Mouse (Mus musculus) heart, postnatal 36 days (tissue): ENCODE data around the gene 0610030E20Rik. TPM values are rescaled to one million over a fixed set of nuclear protein-coding genes. Genes with fewer than 3 reads are reported as not detected.
A peak's percentile ranks its signal among the peaks of the same experiment; 100 is the strongest.

Source experiments
- DNase-seq, 2 experiments: peaks; one replicate each; pipeline ENCODE4 v3.0.0; 2021 to 2022
- intact Hi-C: fragments of 180-260 bp; cut with DNase I; formaldehyde crosslinking; loops from one replicate; pipeline ENCODE4 v1.15.1; 2025
- total RNA-seq, 2 experiments: library from RNA; stranded (reverse); gene quantifications; 2 replicates each; pipeline ENCODE4 v1.2.3; 2021

Gene 0610030E20Rik
- 10 to 100 TPM in 1 of 2 experiments, 1 to 10 TPM in 1; 9.8 to 11.3 TPM for total RNA-seq

- peak; percentile 80 to 83 for DNase-seq
- intact Hi-C loops: loop anchor here (10.0 kb wide), 1 partner anchor 443 kb away; the partner anchor contains the start of genes Polr1a and Ptcd3
Measured at GRCm38 (mm10) chr6:72347166-72347941, at the start of gene 0610030E20Rik. 0610030E20Rik (plus strand) TSS chr6:72347317.

DNA sequence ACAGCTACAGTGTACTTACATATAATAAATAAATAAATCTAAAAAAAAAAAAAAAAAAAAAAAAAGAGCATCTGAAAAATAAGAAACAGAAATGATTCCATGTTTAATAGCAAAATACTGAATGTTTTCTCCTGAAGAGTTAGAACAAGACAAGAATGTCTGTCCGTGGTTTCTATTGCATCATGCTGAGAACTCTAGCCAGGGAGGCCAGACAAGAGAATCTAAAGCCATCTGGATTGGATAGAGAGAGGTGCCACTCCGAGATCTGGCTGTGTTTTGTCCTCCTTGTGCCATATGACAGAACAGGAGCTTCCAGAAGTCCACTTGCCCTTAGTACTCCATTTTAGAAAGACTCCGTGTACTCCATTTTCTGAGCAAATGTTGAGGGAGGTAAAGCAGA, 49.3 kb upstream of the 0610030E20Rik start:
- intact Hi-C loops: no loop called here
- DNase-seq: no peak

DNA sequence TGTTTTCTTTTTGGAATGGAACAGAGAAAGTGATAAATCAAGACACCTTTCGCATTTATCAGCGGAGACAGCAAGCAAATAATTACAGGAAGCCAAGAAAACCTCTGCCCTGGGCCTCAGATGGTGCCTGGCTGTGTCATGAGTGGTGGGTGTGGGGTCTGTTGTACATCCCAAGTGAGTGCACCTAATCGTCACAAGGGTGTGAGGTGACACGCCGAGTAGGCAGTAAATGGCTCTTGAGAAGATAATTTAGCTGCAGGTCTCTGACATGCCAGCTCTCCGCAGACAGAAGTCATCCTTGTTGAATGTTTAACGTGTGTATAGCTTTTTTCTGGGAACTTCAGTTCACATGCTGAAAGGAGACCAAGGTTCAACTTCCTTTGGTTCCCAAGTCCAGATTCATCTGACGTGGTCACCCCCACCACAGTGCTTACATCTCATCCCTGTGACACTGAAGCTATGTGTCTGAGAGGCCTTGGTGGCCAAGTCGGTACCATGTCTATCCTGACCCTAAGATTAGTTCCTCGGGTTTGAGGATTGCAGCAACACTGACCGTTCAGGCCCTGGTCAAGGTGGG, 44.7 kb upstream of the 0610030E20Rik start:
- DNase-seq: no peak
- intact Hi-C loops: no loop called here

DNA sequence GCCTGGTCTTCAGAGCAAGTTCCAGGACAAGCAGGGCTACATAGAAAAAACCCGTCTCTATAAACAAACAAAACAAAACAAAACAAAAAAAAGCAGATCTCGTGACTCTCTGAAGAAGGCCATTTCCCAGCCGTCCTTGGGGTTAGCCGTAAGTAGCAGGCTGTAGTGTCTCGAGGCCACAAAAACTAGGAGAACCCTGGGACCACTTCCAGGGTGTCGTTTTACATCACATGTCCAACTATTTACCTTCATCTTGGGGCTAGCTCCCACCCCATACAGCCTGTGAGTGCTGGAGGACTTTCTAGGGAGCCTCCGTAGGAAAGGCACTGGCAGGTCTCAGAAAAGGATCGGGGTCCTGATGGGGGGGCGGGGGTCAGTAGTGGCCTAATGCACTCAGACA, 43.6 kb upstream of the 0610030E20Rik start:
- DNase-seq: no peak
- intact Hi-C loops: no loop called here

DNA sequence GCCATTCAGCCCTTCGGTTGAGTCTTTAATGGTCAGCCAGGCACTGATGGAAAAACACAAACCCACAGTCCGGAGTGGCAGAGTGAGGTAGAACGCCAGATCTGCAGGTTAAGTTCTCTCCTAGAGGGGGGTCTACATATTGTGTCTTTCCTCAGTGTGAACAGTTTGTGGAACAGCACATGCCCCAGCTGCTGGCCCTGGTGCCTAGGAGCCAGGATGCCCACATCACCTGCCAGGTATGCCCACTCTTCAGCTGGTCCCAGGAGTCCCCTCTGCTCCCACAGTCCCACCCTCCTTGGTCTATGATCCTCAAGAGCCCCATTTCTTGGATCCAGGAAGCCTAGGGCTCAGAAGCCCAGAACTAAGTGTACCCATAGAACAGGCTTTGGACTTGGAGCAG, 34.9 kb upstream of the 0610030E20Rik start:
- no peak for DNase-seq
- intact Hi-C loops: no loop called here

DNA sequence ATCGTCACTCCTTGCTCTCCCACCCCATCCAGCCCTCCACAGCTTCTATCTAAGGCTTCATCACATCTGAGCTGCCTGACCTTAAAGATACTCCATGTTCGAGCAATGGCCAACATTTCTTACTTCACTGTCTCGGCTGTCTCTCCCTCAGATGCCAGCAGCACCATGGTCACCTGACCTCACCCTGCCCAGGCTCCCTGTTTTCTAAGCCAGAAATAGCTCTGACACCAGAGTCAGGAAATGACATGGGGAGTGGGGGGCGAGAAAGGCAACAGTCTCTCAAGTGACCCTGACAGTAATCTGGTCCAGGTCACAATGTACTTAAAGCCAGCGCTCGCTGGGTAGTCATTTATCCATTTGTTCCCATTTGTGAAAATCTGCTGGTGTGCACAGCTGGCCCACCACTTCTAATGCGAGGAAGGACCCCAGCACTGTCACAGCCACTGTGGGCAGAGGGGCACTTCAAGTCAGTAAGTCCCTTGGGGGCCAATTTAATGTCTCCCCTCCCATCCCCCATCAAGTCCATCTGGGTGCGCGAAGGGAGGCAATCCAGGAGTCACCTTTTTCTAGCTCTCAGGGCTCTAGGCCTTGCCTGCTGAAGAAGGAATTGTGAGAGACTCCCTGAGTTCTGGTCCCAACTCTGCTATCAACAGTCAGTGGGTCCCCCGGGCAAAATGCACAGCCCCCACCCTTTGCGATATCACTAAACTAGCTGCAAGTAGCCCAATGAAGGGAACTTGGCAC, 33.8 kb upstream of the 0610030E20Rik start:
- intact Hi-C loops: no loop called here
- DNase-seq: peak in 1 of 2 experiments; percentile 11

DNA sequence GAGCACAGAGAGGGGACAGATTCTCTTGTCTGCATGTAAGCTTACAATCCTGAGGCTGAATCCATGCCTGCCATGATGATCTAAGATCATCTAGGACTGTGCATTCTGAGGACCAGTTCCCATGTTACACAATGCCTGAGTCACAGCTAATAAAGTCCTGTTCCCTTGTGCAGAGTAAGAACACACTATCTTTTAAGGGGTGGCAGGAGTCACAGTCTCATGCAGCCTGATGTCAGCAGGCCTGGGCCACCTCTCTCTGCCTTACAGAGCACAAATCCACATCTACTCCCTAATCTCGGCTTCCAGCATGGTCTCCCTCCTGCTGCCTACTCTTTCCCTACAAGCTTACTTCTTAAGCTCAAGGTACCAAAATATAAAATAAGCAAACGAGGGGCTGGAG, 31.7 kb upstream of the 0610030E20Rik start:
- intact Hi-C loops: no loop called here
- DNase-seq: no peak

DNA sequence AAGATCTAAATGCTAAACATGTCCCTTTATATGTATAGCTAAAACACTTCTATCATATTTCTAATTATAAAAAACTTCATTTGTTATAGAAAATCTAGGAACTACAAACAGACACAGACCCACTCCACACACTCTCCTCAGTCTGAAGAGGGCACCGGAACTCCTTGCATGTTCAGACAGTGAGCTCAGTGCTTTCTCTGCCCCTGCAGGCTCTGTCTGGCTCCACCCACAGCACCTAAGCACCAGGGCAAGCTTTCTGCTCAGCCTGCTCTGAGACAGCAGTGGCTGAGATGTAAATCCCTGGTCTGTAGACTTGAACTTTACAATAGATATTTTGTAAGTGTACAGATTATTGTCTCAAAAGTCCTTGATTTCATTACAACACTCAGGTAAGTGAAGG, 31.1 kb upstream of the 0610030E20Rik start:
- intact Hi-C loops: no loop called here
- no peak for DNase-seq

- no peak for DNase-seq
- intact Hi-C loops: loop anchor here (2.0 kb wide), 1 partner anchor 132 kb away; no protein-coding TSS in a partner anchor
Measured at GRCm38 (mm10) chr6:72318440-72318839, 28.7 kb upstream of the 0610030E20Rik start.

- intact Hi-C loops: loop anchor here (1.0 to 2.0 kb wide), 2 partner anchors 35 to 132 kb away; no protein-coding TSS in a partner anchor
- DNase-seq: peak; percentile 61 to 62
Measured at GRCm38 (mm10) chr6:72319019-72319418, 28.1 kb upstream of the 0610030E20Rik start.

- intact Hi-C loops: no loop called here
Measured at GRCm38 (mm10) chr6:72322936-72323335, 24.2 kb upstream of the 0610030E20Rik start.

GRCm38 (mm10) chr6:72323786-72324508, 23.2 kb upstream of the 0610030E20Rik start:
- no peak for DNase-seq
- intact Hi-C loops: no loop called here

More at GRCm38 (mm10) chr6:72322936-72323335, 24.2 kb upstream of the 0610030E20Rik start:
- no peak for DNase-seq

- DNase-seq: peak in 1 of 2 experiments; percentile 25
- intact Hi-C loops: no loop called here
Measured at GRCm38 (mm10) chr6:72326274-72326673, 20.8 kb upstream of the 0610030E20Rik start.

DNA sequence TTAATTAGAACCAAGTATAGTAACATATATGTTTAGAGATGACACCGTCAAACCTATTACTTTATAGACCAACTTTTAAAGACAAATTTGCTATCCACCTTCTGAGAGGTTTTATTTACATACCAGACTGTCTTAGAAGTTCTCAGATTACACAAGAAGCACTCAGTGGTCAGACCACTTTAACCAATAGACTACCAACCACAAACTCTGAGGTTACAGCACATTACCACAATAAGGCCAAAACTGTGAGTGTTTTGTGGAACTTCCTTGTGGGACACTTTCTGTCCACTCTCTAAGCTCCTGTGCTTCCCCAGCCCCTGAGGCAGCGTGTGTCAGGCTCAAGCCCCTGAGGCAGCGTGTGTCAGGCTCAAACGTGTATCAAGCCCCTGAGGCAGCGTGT, 18.1 kb upstream of the 0610030E20Rik start:
- no peak for DNase-seq
- intact Hi-C loops: no loop called here

GRCm38 (mm10) chr6:72330133-72330532, 17.0 kb upstream of the 0610030E20Rik start:
- intact Hi-C loops: no loop called here
- DNase-seq: no peak

- intact Hi-C loops: no loop called here
- no peak for DNase-seq
Measured at GRCm38 (mm10) chr6:72333111-72333510, 14.0 kb upstream of the 0610030E20Rik start.

GRCm38 (mm10) chr6:72340481-72340880, 6.6 kb upstream of the 0610030E20Rik start:
- intact Hi-C loops: loop anchor here (10.0 kb wide), 1 partner anchor 436 kb away; the partner anchor contains the start of genes Polr1a and Ptcd3
- DNase-seq: no peak

DNA sequence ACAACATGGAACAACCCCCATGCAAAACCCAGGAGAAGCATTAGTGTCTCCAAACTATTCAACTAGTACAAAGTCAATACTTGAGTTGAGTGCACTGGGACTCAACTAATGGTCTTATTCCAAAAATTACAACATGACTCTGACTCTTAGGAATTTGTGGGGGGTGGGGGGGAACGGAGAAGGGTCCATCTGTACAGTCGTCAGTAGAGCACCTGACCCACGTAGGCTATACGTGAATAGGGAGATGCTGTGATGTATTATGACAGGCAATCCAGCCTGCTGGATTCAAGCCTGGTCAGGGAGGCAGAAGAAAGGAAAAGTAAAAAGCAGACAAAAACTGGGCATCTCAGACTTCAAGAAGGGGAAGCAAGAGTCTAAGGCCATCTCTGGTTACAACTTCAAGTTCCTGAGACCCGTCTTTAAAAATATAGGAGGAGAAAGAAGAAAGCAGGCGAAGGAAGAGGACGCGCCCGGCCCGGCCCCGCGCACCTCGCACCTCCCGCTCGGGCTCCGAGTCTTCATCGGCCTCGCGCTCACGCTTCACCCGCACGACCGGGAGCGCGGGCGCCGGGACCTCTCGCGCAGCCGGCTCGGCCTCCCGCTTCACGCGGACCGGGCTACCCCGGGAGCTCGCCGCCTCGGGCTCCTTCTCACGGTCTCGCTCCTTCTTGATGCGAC, 2.6 kb upstream of the 0610030E20Rik start:
- DNase-seq: no peak
- intact Hi-C loops: loop anchor here (10.0 kb wide), 1 partner anchor 440 kb away; the partner anchor contains the start of genes Polr1a and Ptcd3

DNA sequence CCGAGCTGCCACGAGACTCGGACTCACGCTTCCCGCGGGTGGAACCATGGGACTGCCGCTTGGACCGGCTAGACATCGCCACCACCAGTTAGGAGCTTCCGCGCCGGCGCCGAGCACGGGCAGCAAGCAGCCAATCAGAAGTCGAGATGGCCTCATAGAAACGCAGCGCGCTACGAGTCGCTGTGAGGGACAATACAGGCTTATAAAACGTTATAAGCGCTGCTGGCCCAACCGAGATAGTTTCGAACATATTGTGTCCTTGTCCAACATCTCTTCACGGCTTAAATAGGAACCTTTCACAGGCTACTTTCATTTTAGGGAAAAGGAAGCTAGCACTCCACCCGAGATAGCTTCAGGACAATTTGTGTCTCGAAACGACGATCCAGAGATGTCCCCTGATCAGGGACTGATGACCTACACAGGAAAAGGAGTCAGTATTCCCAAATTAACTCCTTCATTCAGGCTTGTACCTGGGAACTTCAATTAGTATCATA, 2.0 kb upstream of the 0610030E20Rik start, which contains the start of gene Usp39:
TSS of gene Usp39 (minus strand) at position 111 of the 494 bp plus-strand sequence.
- intact Hi-C loops: loop anchor here (10.0 kb wide), 1 partner anchor 440 kb away; the partner anchor contains the start of genes Polr1a and Ptcd3

More for the DNA sequence above, 2.0 kb upstream of the 0610030E20Rik start, which contains the start of gene Usp39:
- DNase-seq: peak; percentile 91 to 92
